Mouse (Mus musculus) gastrocnemius, postnatal 36 days (tissue): Measurements from ENCODE around the gene Stpg4. TPM values are rescaled to one million over a fixed set of nuclear protein-coding genes. Genes with fewer than 3 reads are reported as not detected.

Source experiments
- DNase-seq, 2 experiments: peaks; one replicate each; pipeline ENCODE4 v3.0.0; 2022
- intact Hi-C: fragments of 180-260 bp; cut with DNase I; formaldehyde crosslinking; loops from one replicate; pipeline ENCODE4 v1.15.1; 2025
- total RNA-seq, 2 experiments: library from RNA; stranded (reverse); gene quantifications; 2 replicates each; pipeline ENCODE4 v1.2.3; 2021

The Stpg4 gene
- total RNA-seq, 2 experiments from 2014 or later = not detected

DNA sequence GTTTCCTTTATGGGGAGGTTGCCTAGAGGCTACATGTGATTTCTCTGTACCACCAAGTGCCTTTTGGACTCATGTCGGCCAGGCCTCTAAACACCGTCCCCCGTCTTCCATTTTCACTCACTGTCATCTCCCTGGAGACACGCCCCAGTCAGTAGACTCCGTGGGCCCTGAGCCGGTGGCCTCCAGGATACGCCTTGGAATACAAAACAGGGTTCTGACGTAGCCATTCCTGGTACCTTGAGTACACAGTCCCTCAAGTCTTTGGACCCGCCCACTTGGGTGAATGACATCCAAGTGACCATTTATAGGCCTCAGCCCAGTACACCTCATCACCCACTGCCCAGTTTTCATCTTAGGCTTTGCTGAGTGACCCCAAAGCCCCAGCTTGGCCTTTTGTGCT lies 46.9 kb downstream of the Stpg4 start:
- DNase-seq = no peak
- intact Hi-C loops = loop anchor here (5.0 kb wide), 1 partner anchor 142 kb away; no protein-coding TSS in a partner anchor

DNA sequence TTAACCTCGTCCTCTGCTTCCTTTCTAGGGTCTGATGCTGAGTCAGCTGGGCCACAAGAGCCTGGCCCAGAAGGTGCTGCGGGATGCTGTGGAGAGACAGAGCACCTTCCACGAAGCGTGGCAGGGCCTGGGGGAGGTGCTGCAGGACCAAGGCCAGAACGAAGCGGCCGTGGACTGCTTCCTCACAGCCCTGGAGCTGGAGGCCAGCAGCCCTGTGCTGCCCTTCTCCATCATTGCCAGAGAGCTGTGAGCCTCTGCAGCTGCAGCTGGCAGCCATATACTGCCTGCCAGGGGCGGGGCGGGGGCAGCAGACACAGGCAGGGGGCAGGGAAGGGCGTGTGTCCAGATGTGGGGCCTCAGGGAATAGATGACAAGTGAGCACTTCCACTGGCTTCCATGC lies 47.7 kb downstream of the Stpg4 start:
- DNase-seq = peak in 1 of 2 experiments; percentile 34
- intact Hi-C loops = loop anchor here (5.0 kb wide), 3 partner anchors 63 to 142 kb away; partner anchors contain the start of gene Calm2

- intact Hi-C loops = loop anchor here (5.0 kb wide), 2 partner anchors 62 to 68 kb away; partner anchors contain the start of gene Calm2
- DNase-seq = no peak
These were observed 48.3 kb downstream of the Stpg4 start for GRCm38 (mm10) chr17:87379160-87379624.

- DNase-seq = peak in 1 of 2 experiments; percentile 45
These were observed 49.0 kb downstream of the Stpg4 start for GRCm38 (mm10) chr17:87378354-87379159.

DNA sequence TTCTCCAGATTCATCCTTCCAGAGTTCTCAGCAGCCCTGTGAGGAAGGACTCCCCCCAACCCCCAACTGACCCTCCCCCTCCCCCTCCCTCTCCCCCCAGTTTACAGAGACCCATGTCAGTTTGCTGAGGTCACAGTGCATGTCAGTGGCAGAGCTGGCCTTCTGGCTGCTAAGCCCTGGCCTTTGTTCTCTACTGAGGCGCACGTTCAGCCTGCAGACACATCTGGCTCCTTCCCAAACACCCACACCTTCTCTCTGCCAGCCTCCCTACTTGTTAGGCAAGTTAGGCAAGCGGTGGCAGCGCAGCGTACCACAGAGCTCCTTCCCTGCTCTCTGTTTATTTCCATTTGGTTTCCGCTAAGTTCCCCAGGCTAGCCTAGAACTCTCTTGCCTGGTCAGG lies 50.0 kb downstream of the Stpg4 start:
- no peak for DNase-seq
- intact Hi-C loops = loop anchor here (2.0 to 5.0 kb wide), 3 partner anchors 27 to 70 kb away; partner anchors contain the start of gene Calm2

More at GRCm38 (mm10) chr17:87378354-87379159, 49.0 kb downstream of the Stpg4 start:
- intact Hi-C loops = loop anchor here (5.0 kb wide), 2 partner anchors 61 to 69 kb away; partner anchors contain the start of gene Calm2

DNA sequence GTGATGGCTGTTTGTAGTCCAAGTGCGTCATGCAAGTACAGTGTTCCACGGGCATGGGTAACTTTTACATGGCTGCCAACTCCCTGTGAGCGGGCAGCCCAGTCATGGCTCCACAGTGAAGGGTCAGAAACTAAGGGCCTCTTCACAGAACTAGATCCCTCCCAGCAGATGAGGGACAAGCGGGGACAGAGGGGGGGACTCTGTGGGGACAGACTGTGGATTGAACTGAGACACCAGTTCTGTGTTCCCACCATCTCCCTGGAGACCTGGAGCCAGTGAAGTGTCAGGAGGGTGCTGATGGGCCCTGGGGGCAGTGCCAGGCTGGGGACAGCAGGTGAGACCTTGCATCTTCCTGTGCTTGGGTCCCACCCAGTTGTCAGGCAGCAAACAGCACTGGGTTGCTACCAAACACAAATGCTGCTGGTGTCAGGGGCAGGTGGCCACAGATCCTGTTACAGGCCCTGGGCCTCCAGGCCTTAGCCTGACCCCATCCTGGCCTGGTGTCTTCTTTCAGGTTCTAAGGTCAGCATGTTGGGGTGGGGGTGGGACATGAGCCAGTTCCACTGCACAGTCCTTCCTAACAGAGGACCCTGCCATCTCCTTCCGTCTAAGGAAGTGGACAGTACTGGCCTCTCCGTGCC lies 50.6 kb downstream of the Stpg4 start:
- intact Hi-C loops = loop anchor here (2.0 to 5.0 kb wide), 3 partner anchors 26 to 70 kb away; partner anchors contain the start of gene Calm2
- peak; percentile 58 to 61 for DNase-seq

- no peak for DNase-seq
- intact Hi-C loops = loop anchor here (2.0 to 5.0 kb wide), 3 partner anchors 25 to 71 kb away; partner anchors contain the start of gene Calm2
These were observed 51.5 kb downstream of the Stpg4 start for GRCm38 (mm10) chr17:87375941-87376511.

- intact Hi-C loops = no loop called here
- no peak for DNase-seq
These were observed 54.2 kb downstream of the Stpg4 start for GRCm38 (mm10) chr17:87373327-87373726.

DNA sequence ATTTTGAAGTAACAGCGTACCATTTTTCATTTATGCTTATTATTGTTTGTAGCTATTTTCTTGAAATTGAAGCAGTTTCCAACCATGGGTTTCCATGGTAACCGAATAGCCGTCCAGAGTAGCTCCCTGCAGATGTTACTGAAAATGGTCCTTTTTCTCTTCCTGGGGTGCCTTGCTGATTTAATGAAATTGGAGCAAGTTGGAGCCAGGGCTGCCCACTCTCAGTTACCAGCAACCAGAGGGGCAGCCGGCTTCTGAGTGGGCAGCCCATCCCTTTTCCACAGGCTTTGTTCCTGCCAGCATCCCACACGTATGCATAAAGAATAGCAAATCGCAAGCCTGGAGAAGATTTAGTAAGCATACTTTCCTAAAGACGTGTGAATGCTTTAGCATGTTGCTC lies 55.4 kb downstream of the Stpg4 start:
- no peak for DNase-seq
- intact Hi-C loops = no loop called here

DNA sequence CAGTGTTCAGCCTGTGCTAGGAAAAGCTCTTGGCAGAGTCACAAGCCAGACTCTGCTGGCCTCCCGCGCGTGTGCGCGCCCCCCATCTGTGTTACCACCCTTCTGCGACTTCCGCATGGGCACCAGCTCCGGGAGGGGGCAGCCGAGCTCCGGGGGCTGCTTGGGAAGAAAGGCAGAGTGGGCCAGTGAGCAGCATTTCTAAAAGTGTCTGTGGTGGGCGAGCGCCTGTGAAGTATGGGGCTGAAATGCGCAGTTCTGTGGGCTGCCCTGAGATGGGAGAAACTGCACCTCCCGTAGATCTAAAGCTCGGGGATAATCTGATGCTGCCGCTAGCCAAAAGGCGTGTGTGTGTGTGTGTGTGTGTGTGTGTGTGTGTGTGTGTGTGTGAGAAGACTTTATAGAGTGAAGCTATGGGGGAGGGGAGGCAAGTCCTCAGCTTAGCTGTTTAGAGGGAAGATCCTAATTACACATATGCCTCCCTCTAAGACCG lies 58.2 kb downstream of the Stpg4 start:
- no peak for DNase-seq

GRCm38 (mm10) chr17:87368481-87368880 lies 59.1 kb downstream of the Stpg4 start:
- DNase-seq = no peak
- intact Hi-C loops = no loop called here

More for the DNA sequence above, 58.2 kb downstream of the Stpg4 start:
- intact Hi-C loops = no loop called here

GRCm38 (mm10) chr17:87367640-87368039 lies 59.9 kb downstream of the Stpg4 start:
- intact Hi-C loops = no loop called here
- DNase-seq = peak; percentile 81 to 82

DNA sequence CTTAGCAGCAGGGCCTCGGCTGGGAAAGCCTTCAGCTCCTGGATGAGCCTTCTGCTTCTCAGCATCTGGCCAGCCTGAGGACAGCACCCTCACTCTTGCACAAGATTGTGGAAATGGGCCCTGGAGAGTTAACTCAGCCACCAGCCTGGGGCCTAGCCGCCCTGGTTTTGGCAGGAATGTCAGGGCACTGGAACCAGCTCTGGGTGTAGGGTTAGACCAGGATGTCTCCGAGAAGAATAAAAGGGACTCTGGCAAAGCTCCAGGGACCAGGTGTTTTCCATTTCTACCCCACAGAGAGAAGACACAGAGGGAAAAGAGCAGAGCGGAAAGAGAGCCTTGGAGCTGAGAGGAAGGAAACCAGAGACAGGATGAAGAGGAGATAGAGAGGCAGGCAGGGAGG lies 60.3 kb downstream of the Stpg4 start:
- intact Hi-C loops = no loop called here
- DNase-seq = no peak

- intact Hi-C loops = no loop called here
These were observed 61.0 kb downstream of the Stpg4 start for GRCm38 (mm10) chr17:87366520-87366919.

DNA sequence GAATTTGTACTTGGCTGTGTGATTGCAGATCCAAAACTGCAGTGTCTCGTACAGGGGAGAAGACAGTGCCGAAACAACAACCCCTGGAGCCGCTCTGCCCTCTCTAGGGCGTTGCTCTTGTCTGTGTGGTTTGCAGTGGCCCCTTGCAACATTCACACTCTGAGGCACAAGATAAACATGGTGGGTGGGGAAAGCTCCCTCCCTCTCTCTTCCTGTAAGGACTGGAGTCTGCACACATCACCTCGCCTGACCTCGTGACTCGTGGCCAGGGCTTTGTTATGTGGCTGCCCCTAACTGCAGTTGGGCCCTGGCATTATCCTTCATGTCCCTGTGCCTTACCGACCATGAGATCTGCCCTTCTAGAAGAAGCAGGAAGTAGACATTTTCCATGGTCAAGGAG lies 62.3 kb downstream of the Stpg4 start:
- no peak for DNase-seq
- intact Hi-C loops = no loop called here

More at GRCm38 (mm10) chr17:87366520-87366919, 61.0 kb downstream of the Stpg4 start:
- DNase-seq = no peak

DNA sequence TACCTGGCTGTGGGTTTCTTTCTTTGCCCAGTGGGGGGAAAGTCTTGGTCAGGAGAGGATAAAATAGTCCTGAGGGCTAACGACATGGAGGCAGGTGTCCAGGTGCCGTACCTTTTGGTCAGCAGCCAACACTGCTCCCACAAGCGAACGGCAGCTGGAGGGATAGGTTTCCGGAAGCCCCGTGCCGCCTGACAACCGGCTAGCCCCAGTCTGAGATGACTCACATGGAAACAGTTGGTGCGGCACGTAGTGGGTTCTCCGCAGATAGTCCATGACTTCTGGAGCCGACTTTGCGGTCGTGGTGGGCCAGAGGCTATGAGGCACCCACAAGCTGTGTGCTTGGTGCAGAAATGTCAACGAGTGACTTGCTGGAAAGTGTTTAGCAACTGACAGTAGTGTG lies 63.4 kb downstream of the Stpg4 start:
- DNase-seq = no peak
- intact Hi-C loops = no loop called here

DNA sequence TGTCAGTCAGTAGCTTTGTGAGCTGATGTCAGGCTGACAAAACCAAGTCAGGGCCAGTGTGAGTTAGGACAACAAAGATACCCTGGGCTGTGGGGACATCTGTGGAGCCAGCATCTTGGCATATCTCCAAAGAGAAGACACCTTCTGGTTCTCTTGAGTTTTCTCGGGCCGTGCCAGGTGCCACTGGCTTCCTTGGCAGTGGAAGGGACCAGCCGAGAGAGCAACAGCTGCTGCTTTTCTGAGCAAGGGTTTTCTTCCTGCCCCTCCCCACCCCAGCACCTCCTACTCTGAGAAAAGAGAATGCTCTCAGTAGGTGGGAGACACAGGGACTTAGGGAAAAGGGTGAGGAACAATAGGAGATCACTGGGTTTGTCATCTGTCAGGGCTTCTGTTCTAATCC lies 66.4 kb downstream of the Stpg4 start:
- no peak for DNase-seq
- intact Hi-C loops = no loop called here

DNA sequence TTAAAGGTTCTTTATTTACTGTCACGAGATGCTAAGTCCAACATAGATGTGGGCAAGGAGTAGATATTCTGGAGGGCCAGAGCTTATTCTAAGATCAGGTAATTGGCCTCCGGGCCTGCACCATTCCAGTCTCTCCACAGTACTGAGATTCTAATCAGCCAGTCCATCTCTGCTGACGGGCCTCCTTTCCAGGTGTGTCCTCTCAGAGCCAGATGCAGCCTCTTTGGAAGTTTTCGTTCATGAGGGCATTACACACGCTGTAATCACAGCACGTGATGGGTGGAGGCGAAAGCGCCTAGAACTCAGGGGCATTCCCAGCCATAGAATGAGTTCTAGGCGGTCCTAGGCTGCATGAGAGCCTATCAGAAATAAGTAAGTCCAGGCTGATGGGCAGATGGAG lies 70.0 kb downstream of the Stpg4 start:
- intact Hi-C loops = no loop called here

DNA sequence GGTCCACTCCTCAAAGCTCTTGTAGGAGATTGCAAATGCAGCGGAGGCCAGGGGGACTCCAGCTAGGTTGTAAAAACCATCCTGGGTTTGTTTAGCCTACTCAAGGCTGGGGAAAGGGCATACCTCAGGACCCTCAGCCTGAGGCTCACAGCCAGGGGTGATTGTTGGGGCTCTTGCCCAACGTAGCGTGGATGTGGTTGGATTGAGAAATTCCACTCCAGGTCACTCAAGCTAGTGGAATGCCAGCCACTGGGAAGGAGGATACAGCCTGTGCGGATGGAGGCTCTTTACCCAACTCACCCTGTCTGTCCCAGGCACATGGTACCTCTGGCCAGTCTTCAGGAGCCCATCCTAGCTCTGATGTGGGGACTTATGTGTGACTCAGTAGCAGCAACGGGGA lies 71.3 kb downstream of the Stpg4 start:
- no peak for DNase-seq
- intact Hi-C loops = no loop called here

More for the DNA sequence above, 70.0 kb downstream of the Stpg4 start:
- no peak for DNase-seq

GRCm38 (mm10) chr17:87355456-87355855 lies 72.1 kb downstream of the Stpg4 start:
- intact Hi-C loops = no loop called here
- no peak for DNase-seq
